16 mouse cellular contexts compared by ENCODE assay signal in the genomic region with DNA sequence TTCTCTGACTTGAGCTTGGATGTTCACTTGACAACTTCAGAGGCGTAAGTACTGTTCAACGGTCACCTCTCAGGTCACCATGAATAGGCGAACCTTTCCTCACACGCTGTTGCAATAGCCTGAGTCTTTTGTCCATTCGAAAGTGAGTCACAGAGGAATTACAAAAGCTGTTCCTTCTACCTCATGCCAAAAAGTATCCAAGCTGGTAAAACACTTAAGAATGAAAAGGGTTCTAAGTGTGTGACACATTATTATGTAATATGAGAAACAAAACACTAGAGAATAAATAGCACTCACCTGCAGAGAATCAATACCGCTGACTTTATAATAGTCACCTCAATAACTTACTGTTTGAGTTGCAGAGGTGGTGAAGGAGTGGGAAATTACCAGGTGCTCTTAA.
"Had no signal": no experiment of that assay in that cellular context is flagged by ENCODE, and none has a peak within 500 bp of the region (broad histone marks: within the 10 kb centered on the region; RNA-seq: fewer than 3 reads in every experiment).

No protein-coding gene starts in this region.

- H3K9me3 ChIP-seq: limb, embryonic 12.5 days; lung, embryonic 15.5 days; midbrain, embryonic 10.5 days; neural tube, embryonic 15.5 days had no signal

- H3K27me3 ChIP-seq: limb, embryonic 12.5 days; lung, embryonic 15.5 days; neural tube, embryonic 15.5 days had no signal

- H3K4me2 ChIP-seq: limb, embryonic 12.5 days; lung, embryonic 15.5 days; neural tube, embryonic 15.5 days had no signal

- DNase-seq: kidney, adult 11 months; kidney, adult 9 months; kidney, postnatal 4 days; liver; midbrain, embryonic 14.5 days; right cerebral cortex, adult 18-20 months; thymus, postnatal 4 days had no signal

- H3K9ac ChIP-seq: limb, embryonic 12.5 days; liver, embryonic 14.5 days; lung, embryonic 15.5 days; neural tube, embryonic 15.5 days had no signal

- H3K36me3 ChIP-seq: limb, embryonic 12.5 days; lung, embryonic 15.5 days; midbrain, embryonic 10.5 days; neural tube, embryonic 15.5 days had no signal

- H3K4me1 ChIP-seq: limb, embryonic 12.5 days; lung, embryonic 15.5 days; midbrain, embryonic 10.5 days; neural tube, embryonic 15.5 days had no signal

- H3K27ac ChIP-seq: kidney, postnatal 0 days; layer of hippocampus, adult 2 months; limb, embryonic 12.5 days; liver, embryonic 14.5 days; lung, embryonic 15.5 days; midbrain, embryonic 10.5 days; neural tube, embryonic 15.5 days; stomach, postnatal 0 days had no signal

- H3K4me3 ChIP-seq: layer of hippocampus, adult 2 months; limb, embryonic 12.5 days; lung, embryonic 15.5 days; midbrain, embryonic 10.5 days; myocyte; neural tube, embryonic 15.5 days had no signal
